ENCODE assay signal across 17 mouse cellular contexts in the genomic region with DNA sequence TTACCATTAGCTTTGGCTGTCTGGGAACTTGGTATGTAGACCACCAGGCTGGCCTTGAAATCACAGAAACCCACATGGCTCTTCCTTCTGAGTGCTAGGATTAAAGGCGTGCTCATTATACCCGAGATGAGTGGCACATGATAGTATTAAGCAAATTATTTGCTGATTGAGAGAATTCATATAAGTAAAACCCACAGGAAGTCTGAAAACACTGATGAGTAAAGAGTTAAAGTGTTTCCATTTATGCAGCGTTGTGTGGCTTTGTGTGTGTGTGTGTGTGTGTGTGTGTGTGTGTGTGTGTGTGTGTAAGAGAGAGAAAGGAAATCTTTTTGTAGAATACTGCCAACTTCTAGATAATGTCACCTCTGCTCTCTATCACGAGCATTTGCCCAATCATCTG.
"Had no signal": no experiment of that assay in that cellular context is flagged by ENCODE, and none has a peak within 500 bp of the region (broad histone marks: within the 10 kb centered on the region; RNA-seq: fewer than 3 reads in every experiment).

No protein-coding gene starts in this region.

- H3K9ac ChIP-seq: lung, embryonic 14.5 days; midbrain, embryonic 12.5 days; neural tube, embryonic 13.5 days; neural tube, embryonic 15.5 days had no signal

- DNase-seq: lung, adult 18-20 months; lung, embryonic 14.5 days; lung, postnatal 10 days; lung, postnatal 4 days; midbrain, embryonic 14.5 days; retina, postnatal 1 day; right cerebral cortex, adult 18-20 months; right cerebral cortex, postnatal 25 days; right cerebral cortex, postnatal 4 days; spleen, adult 18-20 months; thymus, adult 18-20 months; thymus, postnatal 14 days; thymus, postnatal 36 days had no signal

- H3K9me3 ChIP-seq: megakaryocyte, embryonic 14.5 days; midbrain, embryonic 12.5 days; neural tube, embryonic 13.5 days; neural tube, embryonic 15.5 days had no signal

- H3K4me3 ChIP-seq: megakaryocyte, embryonic 14.5 days; midbrain, embryonic 12.5 days; neural tube, embryonic 13.5 days; neural tube, embryonic 15.5 days had no signal

- H3K36me3 ChIP-seq: neural tube, embryonic 15.5 days had no signal

- H3K4me2 ChIP-seq: lung, embryonic 14.5 days; midbrain, embryonic 12.5 days; neural tube, embryonic 13.5 days; neural tube, embryonic 15.5 days had no signal

- H3K27me3 ChIP-seq: megakaryocyte, embryonic 14.5 days; midbrain, embryonic 12.5 days; neural tube, embryonic 13.5 days; neural tube, embryonic 15.5 days had no signal

- H3K27ac ChIP-seq: midbrain, embryonic 12.5 days; neural tube, embryonic 13.5 days; neural tube, embryonic 15.5 days had no signal
